Mouse (Mus musculus) CD8-positive naive resting alpha-beta T cell, adult 2 months (primary cell): Measurements from ENCODE around the gene Pphln1.
A peak's percentile ranks its signal among the peaks of the same experiment; 100 is the strongest.

Experiments
- DNase-seq, 2 experiments: peaks; one replicate each; pipeline ENCODE4 v3.0.0; 2022; ENCODE audit warnings: low read depth in 2 of 2, low spot score in 2 of 2

The Pphln1 gene

DNA sequence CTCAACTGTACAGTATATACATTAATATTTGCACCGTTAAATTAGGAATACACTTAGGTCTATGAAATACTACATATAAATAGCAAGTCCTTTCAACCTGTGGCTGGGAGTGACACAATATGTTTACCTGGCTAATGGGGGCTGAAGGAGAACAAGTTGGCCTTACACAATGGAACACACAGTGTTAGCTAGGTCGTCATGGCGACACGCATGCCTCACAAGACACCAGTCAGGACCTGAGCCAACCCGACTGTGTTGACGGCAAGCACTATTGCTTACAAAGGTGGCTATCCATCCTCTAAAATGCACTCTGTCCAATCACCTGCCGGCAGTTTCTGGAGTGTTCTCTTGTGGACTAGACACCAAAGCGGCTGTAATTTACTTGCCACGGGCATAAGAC lies 101.7 kb downstream of the Pphln1 start:
- DNase-seq, result no peak

GRCm38 (mm10) chr15:93502703-93503102 lies 104.6 kb downstream of the Pphln1 start:
- no peak for DNase-seq

- DNase-seq, result no peak
Measured at GRCm38 (mm10) chr15:93503201-93503745, 105.1 kb downstream of the Pphln1 start.

- DNase-seq, result no peak
Measured at GRCm38 (mm10) chr15:93504808-93505207, 106.7 kb downstream of the Pphln1 start.

GRCm38 (mm10) chr15:93510690-93511336 lies 112.7 kb downstream of the Pphln1 start:
- DNase-seq, result no peak

DNA sequence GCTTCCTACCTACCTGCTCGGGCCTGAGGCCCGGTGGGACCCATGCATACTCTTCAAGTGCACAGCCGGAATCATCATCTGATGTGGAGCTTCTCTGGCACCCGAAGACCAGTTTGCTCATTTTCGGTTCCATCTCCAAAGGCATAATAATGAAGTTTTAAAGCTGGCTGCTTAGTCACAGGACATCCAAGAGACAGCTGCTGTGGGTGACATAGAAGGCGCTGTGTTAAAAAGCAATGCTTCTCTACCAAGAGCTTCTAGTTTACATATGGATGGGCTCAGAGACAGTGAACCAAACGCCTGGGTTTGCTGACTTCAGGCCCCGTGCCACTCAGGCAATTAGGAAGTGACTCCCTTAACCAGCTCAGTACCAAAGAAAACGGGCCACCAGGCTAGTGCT lies 114.3 kb downstream of the Pphln1 start:
- no peak for DNase-seq

- no peak for DNase-seq
Measured at GRCm38 (mm10) chr15:93513939-93514341, 115.8 kb downstream of the Pphln1 start.

- no peak for DNase-seq
Measured at GRCm38 (mm10) chr15:93515316-93515715, 117.2 kb downstream of the Pphln1 start.

DNA sequence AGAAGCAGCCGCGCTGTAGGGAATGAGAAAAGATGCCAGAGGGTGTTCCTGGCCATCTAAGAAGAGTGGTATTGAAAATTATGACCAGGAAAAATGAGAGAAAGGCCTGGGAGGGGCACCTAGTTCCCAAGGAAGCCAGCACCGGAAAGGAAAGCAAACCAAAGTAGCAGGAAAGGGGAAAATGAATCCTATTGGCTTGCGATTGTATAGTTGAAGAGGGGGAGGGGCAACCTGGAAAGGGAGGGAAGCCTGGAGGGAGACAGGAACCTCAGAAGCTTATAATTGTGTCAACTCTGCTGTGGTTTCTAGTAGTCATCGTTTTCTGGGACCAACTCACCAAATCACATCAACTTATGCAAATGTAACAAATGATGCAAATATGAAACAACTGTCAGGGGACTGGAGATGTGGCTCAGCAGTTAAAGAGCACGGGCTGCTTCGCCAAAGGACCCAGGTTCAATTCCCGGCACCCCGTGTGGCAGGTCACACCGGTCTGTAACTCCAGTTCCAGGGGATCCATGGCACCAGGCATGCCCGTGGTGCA lies 118.9 kb downstream of the Pphln1 start:
- no peak for DNase-seq

- no peak for DNase-seq
Measured at GRCm38 (mm10) chr15:93518143-93518902, 120.2 kb downstream of the Pphln1 start.

DNA sequence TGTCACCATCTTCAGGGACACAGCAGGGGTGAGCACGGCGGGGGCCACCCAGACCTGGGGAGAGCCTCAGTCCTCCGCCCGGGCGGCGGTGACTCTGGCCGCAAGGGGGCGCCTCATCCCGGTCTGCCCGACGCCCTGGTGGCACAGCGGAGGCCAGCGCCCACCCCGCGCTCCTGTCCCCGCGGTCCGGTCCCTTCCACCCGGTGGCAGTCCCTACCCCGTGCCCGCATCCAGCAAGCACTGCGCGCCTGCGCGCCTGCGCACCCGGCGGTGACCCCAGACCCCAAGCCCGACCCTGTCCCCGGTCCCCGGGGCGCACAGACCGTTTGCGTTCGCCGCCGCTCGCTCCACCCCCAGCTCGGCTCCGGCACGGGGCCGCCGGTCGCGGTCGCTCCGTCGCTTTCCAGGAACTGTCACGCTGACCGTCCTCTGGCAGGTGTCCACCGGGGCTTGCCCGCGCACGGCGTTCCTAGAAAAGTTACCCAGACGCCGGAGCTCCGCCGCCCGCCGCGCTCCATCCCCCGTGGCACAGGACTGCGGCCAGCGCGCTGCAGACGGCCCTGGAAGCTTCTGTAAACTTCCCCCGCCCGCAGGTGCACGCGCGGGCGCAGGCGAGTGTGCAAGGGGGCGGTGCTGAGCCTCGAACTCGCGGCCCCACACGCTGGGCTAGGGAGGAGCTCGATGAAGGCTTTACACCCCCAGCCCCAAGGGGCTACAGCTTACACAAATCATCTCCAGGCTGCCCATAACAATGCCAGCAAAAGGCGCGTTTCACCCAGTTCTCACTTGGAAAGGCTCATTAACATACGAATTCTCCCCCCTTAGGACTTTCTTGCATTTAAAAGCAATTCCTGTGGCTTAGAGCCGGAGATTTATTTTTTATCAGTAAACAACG lies 121.0 kb downstream of the Pphln1 start:
- DNase-seq, result peak; percentile 79 to 80

- DNase-seq, result no peak
Measured at GRCm38 (mm10) chr15:93519836-93520826, 122.0 kb downstream of the Pphln1 start.

GRCm38 (mm10) chr15:93521088-93521786 lies 123.1 kb downstream of the Pphln1 start:
- no peak for DNase-seq

- DNase-seq, result no peak
Measured at GRCm38 (mm10) chr15:93521787-93522180, 123.6 kb downstream of the Pphln1 start.

GRCm38 (mm10) chr15:93525305-93525917 lies 127.3 kb downstream of the Pphln1 start:
- DNase-seq, result no peak

DNA sequence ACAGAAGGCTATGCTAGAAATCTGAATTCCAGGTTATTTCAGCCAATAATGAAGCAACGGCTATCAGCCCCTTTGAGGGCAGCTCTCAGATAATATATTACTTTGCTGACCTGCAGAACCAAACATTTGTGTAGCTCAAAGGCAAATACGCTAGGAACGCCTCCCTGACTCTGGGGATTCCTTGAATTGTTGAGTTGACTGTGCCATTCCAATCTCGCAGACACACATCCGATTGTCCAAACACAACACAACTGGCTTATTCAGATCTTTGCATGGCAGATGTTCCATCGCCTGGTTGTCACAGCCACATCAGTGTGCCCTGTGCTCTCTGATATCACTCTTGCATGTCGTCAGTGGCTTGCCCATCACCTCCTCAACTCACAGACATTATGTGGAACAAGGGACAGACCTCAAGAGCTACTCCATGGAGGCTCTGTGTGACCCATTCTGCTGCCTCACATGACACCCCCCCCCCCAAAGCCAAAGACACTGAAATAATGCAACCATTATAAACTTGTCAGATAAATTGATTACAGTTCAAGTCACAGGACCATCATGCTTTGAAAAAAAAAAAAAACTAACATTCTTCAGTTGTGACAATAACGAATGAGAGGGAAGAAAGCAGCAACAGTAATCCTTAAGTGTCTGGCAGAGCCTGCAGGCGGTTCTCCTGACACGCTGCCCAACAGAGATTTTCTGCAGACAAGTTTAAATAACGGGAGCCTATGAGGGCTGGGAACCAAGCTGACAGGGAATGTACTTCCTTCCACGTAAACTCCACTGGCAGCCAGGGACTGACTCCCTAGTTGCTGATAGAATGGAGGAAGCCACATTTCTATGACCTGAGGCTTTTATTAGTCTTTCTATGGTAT lies 131.9 kb downstream of the Pphln1 start:
- DNase-seq, result no peak

- no peak for DNase-seq
Measured at GRCm38 (mm10) chr15:93530703-93531032, 132.5 kb downstream of the Pphln1 start.

GRCm38 (mm10) chr15:93536191-93536590 lies 138.0 kb downstream of the Pphln1 start:
- DNase-seq, result no peak
